Mouse (Mus musculus) neural tube, embryonic 11.5 days (tissue): ENCODE measurements at regions not wholly inside any gene's neighbourhood (a gene's known extent, or its start where the extent isn't known, plus 50 kb on each side); places are given as distances from the start of the nearest gene placed in this dataset.

ENCODE experiments used
- ATAC-seq: fragments of 200-750 bp; cut with Nextera tagmentation; 2 replicates; pipeline ENCODE4 v1.8.0; 2017; ENCODE audit warnings: moderate number of reproducible peaks, mild to moderate bottlenecking, moderate TSS enrichment, moderate library complexity; ENCODE audit not compliant: insufficient read depth, low FRiP score, low TSS enrichment
- DNase-seq: peaks from one replicate; pipeline ENCODE4 v3.0.0-alpha.2; 2015; ENCODE audit warnings: low spot score
- H3K27ac ChIP-seq: fragments of 300-500 bp; sonication (generic); 2 replicates; pipeline ENCODE4 v1.5.1; 2014; ENCODE audit warnings: low read depth, mild to moderate bottlenecking, low read length
- H3K27me3 ChIP-seq: fragments of 300-500 bp; sonication (generic); 2 replicates; pipeline ENCODE4 v1.6.1; 2014; ENCODE audit warnings: mild to moderate bottlenecking, low read length, mixed read lengths; ENCODE audit not compliant: control insufficient read depth, insufficient read depth
- H3K36me3 ChIP-seq: fragments of 300-500 bp; sonication (generic); 2 replicates; pipeline ENCODE4 v1.6.1; 2014; ENCODE audit warnings: mild to moderate bottlenecking, low read length, moderate library complexity, mixed read lengths; ENCODE audit not compliant: control insufficient read depth, insufficient read depth
- H3K4me1 ChIP-seq: fragments of 300-500 bp; sonication (generic); 2 replicates; pipeline ENCODE4 v1.6.1; 2014; ENCODE audit warnings: low read length, mixed read lengths; ENCODE audit not compliant: control insufficient read depth, insufficient read depth
- H3K4me2 ChIP-seq: fragments of 300-500 bp; sonication (generic); 2 replicates; pipeline ENCODE4 v1.6.1; 2014; ENCODE audit warnings: low read depth, mild to moderate bottlenecking, moderate library complexity
- H3K4me3 ChIP-seq: fragments of 300-500 bp; sonication (generic); 2 replicates; pipeline ENCODE4 v1.5.1; 2014; ENCODE audit warnings: low read depth, low read length
- H3K9ac ChIP-seq: fragments of 300-500 bp; sonication (generic); 2 replicates; pipeline ENCODE4 v1.6.1; 2014; ENCODE audit warnings: mild to moderate bottlenecking, low read length
- H3K9me3 ChIP-seq: fragments of 300-500 bp; sonication (generic); 2 replicates; pipeline ENCODE4 v1.6.1; 2016; ENCODE audit warnings: low read length; ENCODE audit not compliant: control insufficient read depth
- WGBS: fragments of 180-500 bp; shearing (Covaris S2); extraction: QIAGEN DNeasy Blood & Tissue Kit; methylation state at CpG from one replicate; pipeline ENCODE4 v1.1.7; 2014; 5-methylcytosine and 5-hydroxymethylcytosine counted together

- Histone ChIP-seq H3K4me3 (no peak overlapping the region), H3K4me1 (no peaks in the 10 kb centered on the region), H3K4me2 (no peak overlapping the region), H3K9me3 (no peaks in the 10 kb centered on the region), H3K36me3 (no peaks in the 10 kb centered on the region), H3K27ac (no peak overlapping the region), H3K9ac (no peak overlapping the region), H3K27me3 (no peaks in the 10 kb centered on the region)
- 88% methylated on average over 3 of the region's 3 CpGs for WGBS
- no peak for ATAC-seq
- DNase-seq = no peak
Observed at GRCm38 (mm10) chr3:147976579-147976978, 1013.8 kb downstream of the Adgrl2 start.

GRCm38 (mm10) chr3:147976069-147976468 lies 1014.3 kb downstream of the Adgrl2 start:
- ATAC-seq = no peak
- H3K27ac ChIP-seq = no peak overlapping the region
- H3K4me3 ChIP-seq = no peak overlapping the region
- H3K4me1 ChIP-seq = no peaks in the 10 kb centered on the region
- DNase-seq = no peak
- H3K4me2 ChIP-seq = no peak overlapping the region
- H3K36me3 ChIP-seq = no peaks in the 10 kb centered on the region
- 90% methylated on average over 6 of the region's 6 CpGs for WGBS
- no peak overlapping the region for H3K9ac ChIP-seq
- no peaks in the 10 kb centered on the region for H3K9me3 ChIP-seq
- H3K27me3 ChIP-seq = no peaks in the 10 kb centered on the region

GRCm38 (mm10) chr3:147975500-147975899 lies 1014.9 kb downstream of the Adgrl2 start:
- no peaks in the 10 kb centered on the region for H3K36me3 ChIP-seq
- no peak for ATAC-seq
- H3K9ac ChIP-seq = no peak overlapping the region
- no peak for DNase-seq
- no peak overlapping the region for H3K4me2 ChIP-seq
- no peaks in the 10 kb centered on the region for H3K27me3 ChIP-seq
- no peaks in the 10 kb centered on the region for H3K4me1 ChIP-seq
- WGBS = 88% methylated on average over 10 of the region's 10 CpGs
- no peak overlapping the region for H3K4me3 ChIP-seq
- no peak overlapping the region for H3K27ac ChIP-seq
- no peaks in the 10 kb centered on the region for H3K9me3 ChIP-seq

GRCm38 (mm10) chr3:147974515-147974914 lies 1015.8 kb downstream of the Adgrl2 start:
- no peak for DNase-seq
- Histone ChIP-seq H3K36me3 (no peaks in the 10 kb centered on the region), H3K27ac (no peak overlapping the region), H3K4me2 (no peak overlapping the region), H3K4me3 (no peak overlapping the region), H3K9me3 (no peaks in the 10 kb centered on the region), H3K4me1 (no peaks in the 10 kb centered on the region), H3K9ac (no peak overlapping the region), H3K27me3 (no peaks in the 10 kb centered on the region)
- WGBS = 69% methylated on average over 8 of the region's 8 CpGs
- ATAC-seq = no peak

GRCm38 (mm10) chr3:147968271-147968670 lies 1022.1 kb downstream of the Adgrl2 start:
- WGBS = 67% methylated on average over 11 of the region's 11 CpGs

GRCm38 (mm10) chr3:147967866-147968265 lies 1022.5 kb downstream of the Adgrl2 start:
- H3K4me2 ChIP-seq = no peak overlapping the region
- peak; percentile 40; the same call in 1 of the 2 replicates for ATAC-seq
- no peak overlapping the region for H3K4me3 ChIP-seq
- H3K9ac ChIP-seq = no peak overlapping the region
- no peak overlapping the region for H3K27ac ChIP-seq
- peaks cover 4% of the 10 kb centered on the region for H3K4me1 ChIP-seq
- no peaks in the 10 kb centered on the region for H3K9me3 ChIP-seq
- DNase-seq = peak; percentile 35
- WGBS = 36% methylated on average over 9 of the region's 9 CpGs
- no peaks in the 10 kb centered on the region for H3K27me3 ChIP-seq
- no peaks in the 10 kb centered on the region for H3K36me3 ChIP-seq

More at GRCm38 (mm10) chr3:147968271-147968670, 1022.1 kb downstream of the Adgrl2 start:
- no peaks in the 10 kb centered on the region for H3K36me3 ChIP-seq
- H3K27me3 ChIP-seq = no peaks in the 10 kb centered on the region
- H3K4me1 ChIP-seq = peaks cover 4% of the 10 kb centered on the region
- H3K4me3 ChIP-seq = no peak overlapping the region
- no peak overlapping the region for H3K4me2 ChIP-seq
- H3K9me3 ChIP-seq = no peaks in the 10 kb centered on the region
- DNase-seq = no peak
- H3K9ac ChIP-seq = no peak overlapping the region
- H3K27ac ChIP-seq = no peak overlapping the region
- ATAC-seq = 0 out of 2 replicates have a peak, but pooled peaks have one; percentile 14

- Histone ChIP-seq H3K4me3 (no peak overlapping the region), H3K4me1 (peaks cover 4% of the 10 kb centered on the region), H3K36me3 (no peaks in the 10 kb centered on the region), H3K9ac (no peak overlapping the region), H3K4me2 (no peak overlapping the region), H3K27me3 (no peaks in the 10 kb centered on the region), H3K9me3 (no peaks in the 10 kb centered on the region), H3K27ac (no peak overlapping the region)
- DNase-seq = no peak
- no peak for ATAC-seq
- WGBS = 88% methylated on average over 3 of the region's 3 CpGs
Observed at GRCm38 (mm10) chr3:147967261-147967660, 1023.1 kb downstream of the Adgrl2 start.

GRCm38 (mm10) chr3:147966827-147967226 lies 1023.5 kb downstream of the Adgrl2 start:
- DNase-seq = no peak
- H3K9ac ChIP-seq = no peak overlapping the region
- no peaks in the 10 kb centered on the region for H3K27me3 ChIP-seq
- WGBS = 88% methylated on average over 8 of the region's 8 CpGs
- H3K9me3 ChIP-seq = no peaks in the 10 kb centered on the region
- no peak for ATAC-seq
- H3K36me3 ChIP-seq = no peaks in the 10 kb centered on the region
- no peak overlapping the region for H3K4me2 ChIP-seq
- H3K4me3 ChIP-seq = no peak overlapping the region
- peaks cover 4% of the 10 kb centered on the region for H3K4me1 ChIP-seq
- H3K27ac ChIP-seq = no peak overlapping the region

- ATAC-seq (no peak), DNase-seq (peak; percentile 27)
- 60% methylated on average over 12 of the region's 12 CpGs for WGBS
- Histone ChIP-seq H3K27ac (no peak overlapping the region), H3K27me3 (no peaks in the 10 kb centered on the region), H3K4me2 (no peak overlapping the region), H3K9me3 (no peaks in the 10 kb centered on the region), H3K4me3 (no peak overlapping the region), H3K4me1 (peaks cover 4% of the 10 kb centered on the region), H3K9ac (no peak overlapping the region), H3K36me3 (no peaks in the 10 kb centered on the region)
Observed at GRCm38 (mm10) chr3:147966379-147966778, 1024.0 kb downstream of the Adgrl2 start.
